Mouse (Mus musculus) megakaryocyte-erythroid progenitor cell, adult 5-6 weeks (primary cell): Measurements from ENCODE around the gene Maff. TPM values are rescaled to one million over a fixed set of nuclear protein-coding genes. Genes with fewer than 3 reads are reported as not detected.

Experiments used
- ATAC-seq: replicated peaks from 2 replicates; pipeline ENCODE4 v1.8.0; 2016; ENCODE audit warnings: mild to moderate bottlenecking, inconsistent platforms; ENCODE audit not compliant: severe bottlenecking, poor library complexity, low FRiP score, low TSS enrichment
- total RNA-seq, 2 experiments: library from RNA; stranded (forward) in 1 of 2; stranded (reverse) in 1 of 2; fragments of 200-1000, 215-1000 nt in 1 of 2; fragments of >200 nt in 1 of 2; fragmentation: Nextera tagmentation in 1 of 2; gene quantifications; 2 replicates each; pipeline ENCODE4 v1.2.3; 2014 to 2017

Maff gene
- total RNA-seq, 2 experiments from 2014 or later: 6.7 TPM; not detected in 1

DNA sequence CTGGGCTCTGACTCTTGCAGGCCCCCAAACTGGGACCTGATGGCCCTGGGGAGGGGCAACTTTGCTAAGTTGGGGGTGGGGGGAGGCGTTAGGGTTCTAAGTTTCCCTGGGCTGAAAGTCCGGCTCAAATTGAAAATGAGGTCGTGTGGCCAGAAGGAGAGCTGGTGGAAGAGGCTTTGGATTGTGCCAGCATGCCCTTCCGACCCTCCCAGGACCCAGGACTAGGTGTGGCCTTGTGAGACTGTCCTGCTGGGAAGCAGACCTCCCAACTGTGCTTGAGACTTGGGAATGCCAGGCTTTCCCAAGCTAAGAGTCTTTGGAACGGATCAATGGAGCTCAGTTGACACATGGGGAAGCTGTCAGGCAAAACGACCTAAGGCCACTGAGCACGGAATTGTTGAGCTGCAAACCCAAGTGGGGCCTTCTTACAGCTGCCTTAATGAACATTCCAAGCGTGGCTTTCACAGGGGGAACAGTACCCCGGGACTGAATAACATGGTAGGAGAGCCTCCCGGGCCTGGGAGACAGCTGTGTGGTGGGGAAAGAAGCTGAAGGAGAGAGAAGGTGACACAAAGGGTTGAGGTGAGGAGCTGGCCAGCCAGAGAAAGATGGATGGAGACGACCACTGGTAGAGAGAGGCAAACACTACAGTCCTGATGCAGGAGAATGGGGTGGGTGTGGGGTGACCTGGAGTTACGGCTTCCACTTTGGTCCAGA, 11.7 kb downstream of the Maff start:
- ATAC-seq: no peak

DNA sequence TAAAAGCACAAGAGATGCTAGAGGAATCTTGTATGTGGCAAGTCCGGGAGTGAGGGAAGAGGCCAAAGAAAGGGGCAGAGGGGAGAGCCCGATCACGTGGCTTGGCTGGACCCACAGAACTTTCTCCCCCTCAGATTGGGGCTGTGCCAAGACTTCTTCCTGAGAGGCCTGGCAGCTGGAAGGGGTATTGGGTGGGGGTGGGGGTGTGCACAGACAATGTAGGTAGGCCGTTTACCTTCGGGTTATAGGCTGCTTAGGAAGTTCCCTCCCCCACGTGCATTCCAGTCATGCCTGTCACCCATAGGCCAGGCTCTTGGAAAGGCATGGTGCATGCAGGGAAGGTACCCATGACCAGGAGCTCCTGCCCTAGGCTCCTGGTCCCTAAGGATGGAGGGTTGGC, 13.5 kb downstream of the Maff start:
- no peak for ATAC-seq

DNA sequence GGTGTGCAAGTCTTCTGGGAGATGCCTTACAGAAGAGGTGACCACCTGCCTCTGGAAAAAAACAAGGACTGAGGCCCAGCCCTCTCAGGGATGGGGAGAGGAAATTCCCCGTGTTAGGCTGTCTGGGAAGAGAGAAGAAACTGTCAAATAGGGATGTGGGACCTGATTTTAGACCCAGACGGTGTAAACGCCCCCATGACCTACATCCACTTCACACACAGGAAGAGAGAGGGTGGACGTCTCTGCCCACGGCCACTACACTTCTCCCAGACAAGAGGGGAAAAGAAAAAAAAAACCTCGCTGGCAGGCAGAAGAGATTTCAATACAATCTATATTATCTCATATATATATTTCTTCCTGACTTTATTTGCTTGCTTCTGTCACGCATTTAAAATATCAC, 13.9 kb downstream of the Maff start:
- no peak for ATAC-seq

DNA sequence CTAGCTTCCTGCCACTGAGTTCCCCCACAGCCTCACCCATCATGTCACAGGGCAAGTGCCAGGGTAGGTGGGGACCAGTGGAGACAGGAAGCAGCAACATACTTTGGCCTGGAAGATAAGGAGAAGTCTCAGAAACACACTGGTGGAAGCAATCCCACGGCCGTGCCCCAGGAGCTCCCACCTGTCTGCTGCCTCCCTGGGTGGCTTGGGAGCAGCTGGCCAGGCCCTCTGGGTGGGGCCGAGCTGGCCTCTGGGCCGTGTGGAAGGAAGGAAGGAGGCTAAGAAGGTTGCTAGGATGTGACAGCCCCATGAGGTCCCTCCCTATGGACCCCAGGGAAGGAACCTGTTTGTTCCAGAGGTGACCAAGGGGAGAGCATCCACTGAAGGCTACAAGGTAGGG, 14.6 kb downstream of the Maff start:
- ATAC-seq: no peak

DNA sequence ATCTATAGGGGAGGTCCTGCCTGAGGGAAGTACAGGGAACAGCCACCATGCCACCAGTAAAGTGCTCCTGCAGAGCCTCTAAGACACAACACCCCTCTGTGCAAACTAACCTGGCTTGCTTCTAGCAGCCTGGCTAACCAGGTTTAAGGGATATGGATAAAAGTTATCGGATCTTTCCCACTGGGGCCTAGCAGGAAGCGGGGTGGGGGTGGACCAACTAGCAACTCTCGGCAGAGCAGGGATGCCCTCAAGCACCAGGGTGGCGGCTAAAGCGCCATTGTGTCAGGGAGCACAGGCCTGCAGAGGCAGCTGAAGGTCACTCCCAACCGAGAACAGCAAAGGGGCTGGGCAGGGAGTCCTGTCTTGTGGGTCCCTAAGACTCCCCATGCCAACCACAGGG, 17.7 kb downstream of the Maff start:
- ATAC-seq: no peak

DNA sequence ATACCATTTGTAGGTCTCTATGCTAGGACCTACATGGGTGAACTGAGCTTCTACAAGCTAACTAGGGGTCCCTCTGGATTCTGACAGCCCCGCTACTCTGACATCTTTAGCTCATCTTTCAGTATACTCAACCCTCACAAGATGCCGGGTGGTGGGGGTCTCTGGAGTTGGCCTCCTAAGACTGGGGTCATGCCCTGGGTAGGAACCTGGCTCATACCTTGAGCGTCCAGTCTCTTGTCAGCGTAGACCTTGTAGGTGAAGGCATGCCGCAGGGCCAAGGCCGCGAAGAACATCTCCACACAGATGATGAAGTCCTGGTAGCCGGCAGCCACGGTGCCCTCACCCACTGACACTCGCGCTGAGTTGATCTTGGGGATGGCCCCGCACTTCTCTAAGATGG, 18.6 kb downstream of the Maff start:
- no peak for ATAC-seq

DNA sequence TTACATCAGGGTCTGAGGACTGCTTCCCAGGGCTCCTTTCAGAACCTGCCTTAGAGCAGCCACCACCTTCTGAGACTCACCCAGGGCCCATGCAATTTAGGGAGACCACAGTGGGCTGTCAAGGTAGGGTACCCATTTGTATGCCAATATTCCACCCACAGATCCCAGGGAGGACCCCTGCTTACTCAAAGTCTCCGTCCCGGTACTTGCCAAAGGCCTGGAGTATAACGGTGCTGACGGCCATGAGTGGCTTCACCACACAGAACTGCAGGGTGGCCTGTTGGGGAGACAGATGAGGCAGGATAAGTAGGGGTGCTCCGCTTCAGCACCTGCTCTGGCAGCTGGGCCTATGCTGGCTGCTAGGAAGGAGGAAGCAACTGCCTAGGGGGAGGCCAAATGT, 20.0 kb downstream of the Maff start:
- ATAC-seq: no peak

DNA sequence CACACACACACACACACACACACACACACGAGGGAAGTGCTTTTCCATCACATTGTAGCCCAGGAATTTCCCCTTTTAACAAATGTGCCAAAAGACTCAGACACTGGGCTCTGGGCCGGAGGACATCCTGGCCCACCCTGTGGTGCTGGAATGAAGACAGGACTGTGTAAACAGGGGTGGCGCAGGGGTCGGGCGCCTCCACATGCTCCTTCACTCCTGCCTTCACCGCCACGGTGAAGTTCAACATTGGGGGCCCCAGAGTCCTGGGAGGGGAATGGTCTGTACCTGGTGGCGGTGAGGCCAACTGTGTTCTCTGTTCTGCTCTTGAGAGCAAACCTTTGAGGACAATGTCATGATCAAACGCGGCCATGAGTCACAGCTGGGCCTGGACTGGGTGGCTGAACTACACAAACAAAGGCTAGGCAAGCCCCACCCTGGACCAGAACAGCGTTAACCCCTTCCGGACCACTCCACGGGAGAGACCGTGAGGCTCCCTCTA, 21.9 kb downstream of the Maff start:
- no peak for ATAC-seq

DNA sequence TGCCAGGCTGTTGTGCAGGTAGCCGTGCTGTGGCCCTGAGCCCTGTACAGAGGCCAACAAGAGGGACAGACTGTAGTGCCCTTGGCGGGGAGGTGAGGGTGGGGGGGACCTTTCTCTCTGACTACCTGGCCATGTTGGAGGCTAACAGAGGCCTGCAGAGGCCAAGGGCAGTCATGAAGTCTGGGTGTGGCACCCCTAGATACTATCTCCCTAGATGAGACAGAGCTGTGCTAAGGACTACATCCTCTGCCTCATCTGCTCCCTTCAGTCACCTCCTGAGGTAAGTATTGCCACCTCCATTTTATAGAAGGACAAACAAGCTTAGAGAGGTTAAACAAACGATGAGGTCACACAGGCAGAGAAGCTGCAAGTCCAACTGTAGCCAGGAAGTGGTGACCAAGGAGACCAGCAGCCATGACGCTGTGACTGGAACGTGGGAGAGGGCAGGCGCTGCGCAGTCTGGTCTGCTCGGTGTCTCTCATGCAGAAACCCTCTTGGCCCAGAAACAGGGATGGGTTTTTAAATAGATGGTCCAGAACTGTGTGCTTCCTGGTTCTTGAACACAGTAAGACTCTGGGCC, 22.5 kb downstream of the Maff start:
- ATAC-seq: no peak

DNA sequence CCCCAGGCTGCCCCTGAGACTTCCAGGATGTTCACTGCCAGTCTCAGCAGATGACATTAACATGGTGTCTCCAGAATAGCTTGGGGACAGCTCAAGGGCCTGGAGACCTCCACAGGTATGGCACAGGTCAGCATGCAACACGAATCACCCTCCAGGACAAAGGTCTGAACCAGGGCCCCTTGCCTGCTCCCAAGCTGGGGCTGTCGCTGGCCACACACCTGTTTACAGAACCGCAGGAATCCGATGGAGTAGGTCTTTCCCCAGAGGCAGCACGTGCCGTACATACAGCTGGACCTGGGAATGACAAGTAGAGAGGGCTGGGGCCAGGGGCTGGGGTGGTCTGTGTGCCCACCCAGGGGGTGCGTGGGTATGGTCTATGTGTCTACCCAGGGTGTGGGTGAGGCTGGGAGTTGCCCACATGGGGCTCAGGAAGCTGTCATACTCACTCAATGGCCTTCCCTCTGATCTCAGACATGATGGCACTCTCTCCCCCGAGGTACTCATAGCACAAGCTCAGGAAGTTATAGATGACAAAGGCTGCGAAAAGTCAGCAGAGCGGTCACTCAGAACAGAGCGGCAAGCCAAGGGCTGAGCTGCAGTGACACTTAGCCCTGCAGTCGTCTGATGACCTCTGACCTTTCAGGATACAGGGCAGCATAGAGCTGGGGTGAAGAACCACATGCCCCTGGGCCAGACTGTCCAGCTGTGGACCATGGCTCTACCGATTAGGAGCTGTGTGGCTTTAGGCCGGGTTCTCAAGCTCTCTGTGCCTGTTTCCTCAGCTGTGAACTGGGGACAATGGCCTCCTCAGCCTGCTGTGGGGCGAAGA, 23.2 kb downstream of the Maff start:
- ATAC-seq: no peak

DNA sequence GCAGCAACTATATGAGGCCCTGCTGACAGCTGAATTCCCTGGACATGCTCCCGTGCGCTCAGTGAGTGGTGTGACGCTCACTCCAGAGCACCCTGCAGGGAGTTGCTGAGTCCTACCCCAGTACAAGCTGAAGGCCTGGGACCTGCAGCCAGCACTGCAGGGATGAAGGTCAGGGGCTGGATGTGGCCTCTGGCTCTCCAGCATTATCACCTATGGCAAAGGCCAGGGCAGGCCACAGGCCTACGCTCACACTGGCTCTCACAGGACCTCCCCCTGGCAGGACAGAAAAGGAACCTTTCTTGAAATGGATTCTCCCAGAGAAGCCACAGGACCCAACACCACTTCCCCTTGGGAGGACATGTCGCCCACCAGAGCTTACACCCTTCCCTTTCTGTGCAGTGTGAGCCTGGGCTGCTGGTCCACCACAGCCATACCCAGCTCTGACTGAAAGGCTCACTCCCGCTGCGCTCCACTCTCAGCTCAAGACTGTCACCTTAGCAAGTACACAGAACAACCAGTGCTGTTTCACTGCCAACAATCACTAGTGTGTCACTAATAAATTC, 23.9 kb downstream of the Maff start:
- ATAC-seq: no peak

DNA sequence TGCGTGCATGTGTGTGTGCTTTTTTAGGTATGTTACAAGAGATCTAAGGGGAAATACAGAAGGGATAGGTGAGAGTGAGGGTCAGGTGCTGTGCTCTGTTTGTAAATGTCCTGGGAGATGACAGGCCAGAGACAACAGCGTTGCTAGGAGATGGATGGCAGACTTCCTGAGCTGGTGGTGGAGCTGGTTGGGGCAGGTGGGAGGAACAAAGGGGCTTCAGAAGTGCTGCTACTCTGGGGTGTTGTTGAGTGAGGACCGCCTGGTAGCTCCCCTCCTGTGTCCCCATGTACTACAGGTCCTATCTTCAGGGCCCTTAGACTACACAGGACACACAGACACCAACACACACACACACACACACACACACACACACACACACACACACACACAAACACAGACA, 28.3 kb downstream of the Maff start:
- ATAC-seq: no peak

DNA sequence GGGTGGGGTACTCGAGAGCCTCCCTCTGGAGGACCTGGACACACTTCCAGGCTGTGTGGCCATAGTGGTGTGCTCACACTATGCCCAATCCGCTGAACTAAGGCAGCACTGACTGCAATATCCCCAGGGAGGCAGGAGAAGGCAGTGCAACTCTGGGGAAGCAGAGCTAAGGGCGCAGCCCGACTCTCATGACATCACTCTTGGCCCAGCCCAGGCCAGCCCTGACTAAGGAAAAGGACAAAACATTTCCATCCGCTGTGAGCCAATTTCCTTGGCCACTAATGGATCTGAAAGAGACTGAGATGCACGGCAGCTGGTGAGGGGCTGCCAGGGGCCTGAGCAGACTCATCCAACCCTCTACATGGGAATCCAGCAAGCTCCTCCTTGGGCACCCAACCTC, 31.3 kb downstream of the Maff start:
- ATAC-seq: no peak

DNA sequence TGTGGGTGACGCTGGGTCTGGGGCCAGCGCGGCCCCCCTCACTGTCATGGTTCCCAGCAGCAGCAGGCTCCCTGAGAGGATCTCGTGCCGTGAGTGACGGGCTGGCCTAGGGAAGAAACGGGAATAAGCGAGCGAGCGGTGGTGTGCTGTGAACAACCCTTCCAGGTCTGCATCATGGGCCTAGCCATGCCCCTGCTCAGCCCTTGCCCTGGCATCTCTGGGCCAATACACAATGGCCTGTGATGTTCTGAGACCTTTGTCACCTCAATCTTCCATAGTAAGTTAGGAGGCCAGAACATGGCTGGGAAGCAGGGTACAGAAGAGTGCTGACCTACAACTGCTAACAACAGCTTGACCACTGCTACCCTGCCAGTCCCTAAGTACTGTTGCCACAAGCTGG, 32.2 kb downstream of the Maff start:
- no peak for ATAC-seq

DNA sequence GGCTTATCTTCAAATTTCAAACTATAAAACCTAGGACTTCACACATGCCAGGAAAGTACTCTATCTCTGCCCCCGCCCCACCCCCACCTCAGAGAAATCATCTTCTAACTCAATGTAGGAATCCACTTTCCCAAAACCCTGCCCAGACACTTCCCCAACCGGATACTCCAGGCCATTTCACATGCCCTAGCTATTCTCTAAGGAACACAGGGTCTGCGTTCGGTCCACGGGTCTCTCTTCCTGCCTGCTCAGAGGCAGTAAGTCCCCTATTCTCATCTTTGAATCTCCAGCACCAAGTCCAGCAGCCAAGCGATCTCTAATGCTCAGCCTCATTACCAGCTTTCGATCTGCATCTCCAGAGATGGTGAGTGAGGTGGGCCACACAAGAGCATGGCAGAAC, 33.2 kb downstream of the Maff start:
- ATAC-seq: no peak

DNA sequence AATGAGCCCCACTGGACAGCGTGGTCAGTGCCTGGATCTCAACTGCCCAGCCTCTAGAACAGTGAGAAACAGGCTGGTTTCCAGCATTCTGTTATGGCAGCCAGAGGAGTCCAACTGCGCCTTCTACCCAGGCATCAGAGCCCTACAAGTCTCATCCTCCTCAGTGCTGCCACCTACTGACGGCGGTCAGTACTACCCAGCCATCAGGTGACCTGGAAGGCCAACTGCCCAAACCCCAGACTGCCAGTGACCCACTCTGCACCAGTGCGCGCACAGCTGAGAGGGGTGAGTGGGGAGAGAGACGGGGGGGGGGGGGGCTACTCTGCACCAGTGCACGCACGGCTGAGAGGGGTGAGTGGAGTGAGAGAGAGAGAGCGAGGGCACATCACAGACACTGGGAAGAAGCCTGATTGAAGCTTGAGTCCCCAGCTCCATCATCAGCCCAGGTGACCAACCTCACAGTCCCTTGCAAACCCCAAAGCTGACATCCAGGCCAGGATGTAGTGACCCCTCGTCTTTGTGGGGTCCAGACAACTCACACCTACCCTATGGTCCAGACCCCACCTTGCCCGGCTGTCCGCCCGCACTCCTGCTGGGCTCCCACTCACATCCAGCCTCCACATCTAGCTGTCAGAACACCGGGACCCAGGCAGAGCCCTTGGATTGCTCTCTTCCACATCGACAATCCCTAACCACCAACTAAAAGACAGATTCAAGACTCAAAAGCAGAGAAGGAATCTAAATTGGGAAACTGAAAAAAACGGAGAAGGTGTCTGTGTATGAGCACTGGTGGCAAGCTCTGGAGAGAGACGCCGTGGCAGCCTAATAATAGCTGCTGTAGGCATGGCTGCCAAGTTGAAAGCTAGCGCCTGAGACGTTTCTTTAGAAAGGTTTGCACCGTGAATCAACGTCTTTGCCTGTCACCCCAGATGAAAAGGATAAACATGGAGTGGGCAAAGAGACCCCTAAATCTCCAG, 34.3 kb downstream of the Maff start:
- peak; percentile 88 for ATAC-seq

DNA sequence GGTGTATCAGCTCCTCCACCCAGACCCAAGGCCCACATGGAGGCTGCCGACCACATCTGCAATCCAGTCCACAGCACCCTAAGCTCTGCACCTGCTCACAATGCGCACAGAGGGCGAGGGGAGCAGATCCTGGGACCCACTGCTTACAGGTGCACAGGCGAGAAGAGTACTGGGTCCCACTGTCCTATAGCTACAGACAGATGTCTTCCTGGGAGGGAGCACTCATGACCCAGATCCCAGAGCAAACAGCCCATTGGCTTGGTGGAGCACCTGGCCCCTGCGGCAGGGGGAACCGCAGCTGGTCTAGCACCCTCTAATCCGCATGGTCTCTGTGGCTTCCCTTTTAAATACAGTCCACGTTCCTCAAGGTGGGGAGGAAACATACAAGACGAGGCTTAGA, 35.2 kb downstream of the Maff start:
- no peak for ATAC-seq

DNA sequence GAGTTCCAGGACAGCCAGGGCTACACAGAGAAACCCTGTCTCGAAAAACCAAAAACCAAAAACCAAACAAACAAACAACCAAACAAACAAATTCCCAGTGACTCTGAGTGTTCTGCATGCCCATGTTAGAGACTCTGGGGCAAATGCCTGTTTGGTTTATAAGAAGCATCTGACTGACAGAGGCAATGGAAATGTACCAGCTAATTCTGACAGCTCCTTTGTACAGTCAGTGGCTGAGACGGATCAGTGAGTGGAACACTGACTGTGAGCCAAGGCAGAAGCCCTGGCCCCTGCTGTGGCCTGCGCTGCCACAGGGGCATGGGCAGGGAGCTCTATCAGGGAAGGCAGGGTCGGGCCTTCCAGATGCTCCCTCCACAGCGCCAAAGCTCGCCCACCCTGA, 40.7 kb downstream of the Maff start:
- no peak for ATAC-seq

DNA sequence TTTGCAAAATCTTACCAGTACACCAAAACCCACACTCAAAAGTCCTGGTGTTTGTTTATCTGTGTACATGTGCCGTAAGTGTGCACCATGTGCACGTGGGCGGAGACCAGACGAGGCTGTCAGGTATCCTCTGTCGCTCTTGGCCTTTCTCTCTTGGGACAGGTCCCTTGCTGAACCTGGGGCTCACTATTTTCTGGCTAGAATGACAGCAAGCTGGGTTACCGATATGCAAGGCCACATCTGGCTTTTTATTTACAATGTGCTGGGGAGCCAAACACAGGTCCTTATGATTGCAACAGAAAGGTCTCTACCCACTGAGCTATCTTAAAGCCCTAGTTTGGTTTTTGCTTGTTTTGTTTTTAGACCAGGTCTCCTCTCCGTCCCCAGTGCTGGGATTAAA, 41.2 kb downstream of the Maff start:
- no peak; the same call in 1 of the 2 replicates for ATAC-seq
